Mouse (Mus musculus) lung, embryonic 14.5 days (tissue): ENCODE results near the gene Fars2. TPM values are rescaled to one million over a fixed set of nuclear protein-coding genes. Genes with fewer than 3 reads are reported as not detected.
A peak's percentile ranks its signal among the peaks of the same experiment; 100 is the strongest.

Source experiments
- ATAC-seq: fragments of 200-750 bp; cut with Nextera tagmentation; 2 replicates; pipeline ENCODE4 v1.8.0; 2017; ENCODE audit warnings: mild to moderate bottlenecking, moderate TSS enrichment, moderate library complexity; ENCODE audit not compliant: insufficient read depth
- DNase-seq: peaks from one replicate; pipeline ENCODE4 v3.0.0-alpha.2; 2015
- H3K27ac ChIP-seq: fragments of 300-500 bp; sonication (generic); 2 replicates; pipeline ENCODE4 v1.5.1; 2014; ENCODE audit warnings: low read depth, mild to moderate bottlenecking, moderate library complexity
- H3K27me3 ChIP-seq: fragments of 300-500 bp; sonication (generic); 2 replicates; pipeline ENCODE4 v1.6.1; 2014; ENCODE audit warnings: low read length, control low read depth; ENCODE audit not compliant: insufficient read depth
- H3K36me3 ChIP-seq: fragments of 300-500 bp; sonication (generic); 2 replicates; pipeline ENCODE4 v1.6.1; 2014; ENCODE audit warnings: control low read depth; ENCODE audit not compliant: insufficient read depth
- H3K4me1 ChIP-seq: fragments of 300-500 bp; sonication (generic); 2 replicates; pipeline ENCODE4 v1.6.1; 2014; ENCODE audit warnings: antibody characterized with exemption, control low read depth; ENCODE audit not compliant: insufficient read depth
- H3K4me2 ChIP-seq: fragments of 300-500 bp; sonication (generic); 2 replicates; pipeline ENCODE4 v1.6.1; 2014; ENCODE audit warnings: mild to moderate bottlenecking
- H3K4me3 ChIP-seq: fragments of 300-500 bp; sonication (generic); 2 replicates; pipeline ENCODE4 v1.5.1; 2014; ENCODE audit warnings: low read depth, low read length
- H3K9ac ChIP-seq: fragments of 300-500 bp; sonication (generic); 2 replicates; pipeline ENCODE4 v1.6.1; 2014
- H3K9me3 ChIP-seq: fragments of 300-500 bp; sonication (generic); 2 replicates; pipeline ENCODE4 v1.6.1; 2016; ENCODE audit warnings: low read depth, low read length, control low read depth
- CTCF ChIP-seq: IDR thresholded peaks from 2 replicates; pipeline ENCODE4 v1.5.1; 2016; ENCODE audit warnings: antibody characterized with exemption, low read depth
- WGBS: fragments of 180-500 bp; shearing (Covaris S2); extraction: QIAGEN DNeasy Blood & Tissue Kit; methylation state at CpG from one replicate; pipeline ENCODE4 v1.1.7; 2014; 5-methylcytosine and 5-hydroxymethylcytosine counted together
- polyA plus RNA-seq: library from polyadenylated mRNA; unstranded; fragments of >200 nt; fragmentation: Nextera tagmentation; extraction: Ambion mirVana; gene quantifications from 2 replicates; pipeline ENCODE4 v1.2.1, GENCODE M21; 2014

Gene Fars2
- polyA plus RNA-seq, 1 experiment from 2014 or later = 29.3 TPM

- ATAC-seq = no peak
- H3K27ac ChIP-seq = no peak overlapping the region
- TF ChIP-seq CTCF = no peak
These were observed 191.9 kb downstream of the Fars2 start for GRCm38 (mm10) chr13:36309160-36309559.

GRCm38 (mm10) chr13:36314218-36314617 lies 197.0 kb downstream of the Fars2 start:
- 72% methylated on average over 8 of the region's 8 CpGs for WGBS
- H3K27me3 ChIP-seq = no peaks in the 10 kb centered on the region
- no peaks in the 10 kb centered on the region for H3K9me3 ChIP-seq
- H3K4me3 ChIP-seq = no peak overlapping the region
- no peak for TF ChIP-seq CTCF
- ATAC-seq (no peak), DNase-seq (peak; percentile 7)
- H3K27ac ChIP-seq = no peak overlapping the region
- no peak overlapping the region for H3K4me2 ChIP-seq
- no peak overlapping the region for H3K9ac ChIP-seq
- no peaks in the 10 kb centered on the region for H3K36me3 ChIP-seq
- H3K4me1 ChIP-seq = no peaks in the 10 kb centered on the region

More at GRCm38 (mm10) chr13:36309160-36309559, 191.9 kb downstream of the Fars2 start:
- no peaks in the 10 kb centered on the region for H3K4me1 ChIP-seq
- WGBS = 64% methylated on average over 1 of the region's 1 CpGs
- H3K9ac ChIP-seq = no peak overlapping the region
- no peak overlapping the region for H3K4me3 ChIP-seq
- no peaks in the 10 kb centered on the region for H3K36me3 ChIP-seq
- H3K9me3 ChIP-seq = no peaks in the 10 kb centered on the region
- DNase-seq = no peak
- H3K4me2 ChIP-seq = no peak overlapping the region
- no peaks in the 10 kb centered on the region for H3K27me3 ChIP-seq

- TF ChIP-seq CTCF = 0 out of 2 replicates have a peak, but pooled peaks have one; percentile 10
- Histone ChIP-seq H3K4me2 (no peak overlapping the region), H3K4me1 (no peaks in the 10 kb centered on the region), H3K27me3 (no peaks in the 10 kb centered on the region), H3K9ac (no peak overlapping the region), H3K36me3 (no peaks in the 10 kb centered on the region), H3K4me3 (no peak overlapping the region), H3K9me3 (no peaks in the 10 kb centered on the region), H3K27ac (no peak overlapping the region)
- 81% methylated on average over 10 of the region's 10 CpGs for WGBS
- ATAC-seq (no peak), DNase-seq (peak; percentile 13)
These were observed 197.9 kb downstream of the Fars2 start for GRCm38 (mm10) chr13:36314860-36315800.

DNA sequence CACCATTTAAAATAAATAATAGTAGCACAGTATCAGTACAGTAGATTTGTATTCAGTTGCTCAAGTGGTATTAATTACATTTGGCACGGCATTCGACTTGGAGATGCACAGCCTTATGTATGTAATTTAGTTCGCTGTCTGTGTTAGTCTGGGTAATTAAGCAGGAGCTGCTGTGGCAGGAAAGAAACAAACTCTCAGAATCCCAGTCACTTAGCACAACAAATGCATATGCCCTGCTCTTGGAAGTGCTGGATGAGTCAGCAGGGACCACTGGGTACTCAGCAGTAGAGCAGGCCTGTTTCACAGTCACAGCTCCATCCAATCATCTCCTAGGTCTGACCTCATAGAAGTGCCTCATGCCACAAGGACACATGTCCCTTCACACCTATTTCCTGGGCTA lies 200.6 kb downstream of the Fars2 start:
- H3K4me2 ChIP-seq = no peak overlapping the region
- no peak overlapping the region for H3K9ac ChIP-seq
- no peaks in the 10 kb centered on the region for H3K36me3 ChIP-seq
- no peak for TF ChIP-seq CTCF
- DNase-seq (no peak), ATAC-seq (no peak)
- no peak overlapping the region for H3K4me3 ChIP-seq
- no peaks in the 10 kb centered on the region for H3K4me1 ChIP-seq
- no peaks in the 10 kb centered on the region for H3K27me3 ChIP-seq
- H3K9me3 ChIP-seq = no peaks in the 10 kb centered on the region
- H3K27ac ChIP-seq = no peak overlapping the region
- 88% methylated on average over 3 of the region's 3 CpGs for WGBS

DNA sequence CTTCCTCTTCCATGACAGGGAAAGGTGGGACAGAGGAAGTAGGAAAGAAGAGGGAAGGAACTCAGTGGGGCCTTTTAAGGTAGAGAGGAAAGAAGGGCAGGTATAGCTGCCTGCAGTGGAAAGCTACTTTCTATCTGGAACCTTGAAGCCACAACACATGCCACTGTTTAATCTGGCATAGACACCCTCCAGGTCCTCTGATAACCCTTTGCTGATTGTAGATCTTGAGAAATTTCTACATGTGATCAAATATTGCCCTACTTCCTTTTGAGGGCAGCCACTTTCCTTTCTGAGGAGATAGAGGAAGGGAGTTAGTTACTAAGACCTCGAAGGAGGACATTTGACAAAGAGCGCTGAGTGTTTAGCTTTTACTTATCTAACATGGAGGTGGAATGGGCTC lies 207.4 kb downstream of the Fars2 start:
- no peak for TF ChIP-seq CTCF
- Histone ChIP-seq H3K4me3 (no peak overlapping the region), H3K4me2 (no peak overlapping the region), H3K36me3 (no peaks in the 10 kb centered on the region), H3K27ac (no peak overlapping the region), H3K9me3 (no peaks in the 10 kb centered on the region), H3K4me1 (no peaks in the 10 kb centered on the region), H3K9ac (no peak overlapping the region), H3K27me3 (no peaks in the 10 kb centered on the region)
- ATAC-seq = no peak
- no peak for DNase-seq
- 66% methylated on average over 2 of the region's 2 CpGs for WGBS

- Histone ChIP-seq H3K4me3 (no peak overlapping the region), H3K9ac (no peak overlapping the region), H3K4me2 (no peak overlapping the region), H3K27me3 (no peaks in the 10 kb centered on the region), H3K9me3 (no peaks in the 10 kb centered on the region), H3K4me1 (no peaks in the 10 kb centered on the region), H3K27ac (no peak overlapping the region), H3K36me3 (no peaks in the 10 kb centered on the region)
- TF ChIP-seq CTCF = no peak
- 38% methylated on average over 3 of the region's 3 CpGs for WGBS
- ATAC-seq = no peak
- DNase-seq = peak; percentile 3
These were observed 209.3 kb downstream of the Fars2 start for GRCm38 (mm10) chr13:36326539-36326938.

DNA sequence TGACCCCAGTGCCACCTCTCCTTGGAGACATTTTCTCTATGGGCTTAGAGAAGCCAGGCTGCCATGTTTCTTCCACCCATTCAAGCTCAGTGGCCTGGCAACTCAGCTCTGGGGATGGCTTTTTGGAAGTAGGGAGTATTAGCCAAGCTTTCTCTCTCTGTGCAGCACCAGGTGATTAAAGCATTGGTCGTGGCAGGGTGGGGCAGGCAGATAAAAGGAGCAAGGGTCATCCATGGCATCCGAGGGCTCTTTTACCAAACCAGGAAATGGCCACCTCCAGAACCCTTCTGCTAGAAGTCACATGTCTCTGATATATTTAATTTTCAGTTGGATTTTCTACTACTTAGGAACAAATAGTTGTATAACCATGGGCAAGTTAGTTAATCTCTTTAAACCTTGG lies 212.7 kb downstream of the Fars2 start:
- no peak for DNase-seq
- Histone ChIP-seq H3K27ac (no peak overlapping the region), H3K36me3 (no peaks in the 10 kb centered on the region), H3K9ac (no peak overlapping the region), H3K4me3 (no peak overlapping the region), H3K4me2 (no peak overlapping the region), H3K27me3 (no peaks in the 10 kb centered on the region), H3K9me3 (no peaks in the 10 kb centered on the region), H3K4me1 (no peaks in the 10 kb centered on the region)
- WGBS = 65% methylated on average over 2 of the region's 2 CpGs
- no peak for TF ChIP-seq CTCF
- no peak for ATAC-seq
